Mouse (Mus musculus): ENCODE data around the gene Ndufaf5.

- TF ChIP-seq ETS1 (IDR thresholded peaks at IDR 0.05; ENCODE audit: low read depth, low read length): no peak
- TF ChIP-seq CHD1 (IDR thresholded peaks at IDR 0.05; ENCODE audit: low read depth, low read length): no peak
- no peak for TF ChIP-seq BHLHE40 (IDR thresholded peaks at IDR 0.05; ENCODE audit: borderline replicate concordance, low read depth, low read length)
- TF ChIP-seq MYC (IDR thresholded peaks at IDR 0.05; ENCODE audit: low read depth, low read length): no peak
- TF ChIP-seq POLR2A (IDR thresholded peaks at IDR 0.05; ENCODE audit: control insufficient read depth in 1 of 2, insufficient read depth in 1 of 2, low read depth in 1 of 2, low read length in 2 of 2, poor library complexity in 1 of 2): no peak
- no peak for TF ChIP-seq HCFC1 (IDR thresholded peaks at IDR 0.05; ENCODE audit: low read depth, low read length)
- TF ChIP-seq MAX (IDR thresholded peaks at IDR 0.05; ENCODE audit: low read length): no peak
- TF ChIP-seq E2F4 (IDR thresholded peaks at IDR 0.05; ENCODE audit: borderline replicate concordance, low read depth, low read length): no peak
- peak; percentile 71; the same call in 1 of the 2 replicates for TF ChIP-seq MEF2A (IDR thresholded peaks at IDR 0.05; ENCODE audit: extremely low read depth, insufficient replicate concordance, low read depth, low read length, poor library complexity, severe bottlenecking)
- TF ChIP-seq CTCF (IDR thresholded peaks at IDR 0.05 in 2 of 3, conservative IDR thresholded peaks at IDR 0.05 in 1 of 3; ENCODE audit: control insufficient read depth in 1 of 3, insufficient read depth in 1 of 3, low read depth in 2 of 3, low read length in 3 of 3, poor library complexity in 1 of 3, severe bottlenecking in 1 of 3): no peak
Measured at GRCm38 (mm10) chr2:140202573-140202972, 32.1 kb downstream of the Ndufaf5 start.

Measured in MEL (cell line).